In genomic region chr2:125282334-125283206, GRCm38 (mm10) we compare ENCODE assay signal across 13 mouse cellular contexts. TPM values are rescaled to one million over a fixed set of nuclear protein-coding genes. Genes with fewer than 3 reads are reported as not detected.
DNase-seq lines count a peak whose midpoint lies in the region; ATAC-seq and TF ChIP-seq lines count a peak whose summit lies in the region.
"Had no signal": no experiment of that assay in that cellular context is flagged by ENCODE, and none has a peak within 500 bp of the region (broad histone marks: within the 10 kb centered on the region; RNA-seq: fewer than 3 reads in every experiment).

No protein-coding gene starts in this region.

- H3K36me3 ChIP-seq in heart, embryonic 12.5 days, result no peaks in the 10 kb centered on the region
- no peaks in the 10 kb centered on the region for H3K36me3 ChIP-seq in liver, postnatal 0 days (replicated peaks; ENCODE audit: insufficient read depth, low read length)
- H3K36me3 ChIP-seq in forebrain, embryonic 10.5 days (replicated peaks), result no peaks in the 10 kb centered on the region
- H3K36me3 ChIP-seq: hindbrain, embryonic 13.5 days had no signal

- DNase-seq in heart, postnatal 10 days, result no peak
- DNase-seq in liver, postnatal 0 days, result no peak
- DNase-seq in liver, result no peak
- DNase-seq in mesoderm, embryonic 11.5 days (ENCODE audit: low read depth, low spot score), result peak; percentile 57
- no peak for DNase-seq in forebrain, embryonic 10.5 days (ENCODE audit: extremely low spot score, low spot score)
- DNase-seq: adrenal gland, postnatal 36 days; cerebellum, postnatal 14 days; thymus, postnatal 36 days had no signal

- peak overlapping the region; percentile 33; the same call in 1 of the 2 replicates for H3K4me2 ChIP-seq in heart, embryonic 12.5 days
- peak overlapping the region; percentile 56 for H3K4me2 ChIP-seq in liver, postnatal 0 days (ENCODE audit: low read depth, low read length)
- H3K4me2 ChIP-seq: hindbrain, embryonic 13.5 days had no signal

- intact Hi-C loops in heart, postnatal 10 days (cut with DNase I), result no loop called here

- TF ChIP-seq EP300 in liver, postnatal 0 days (IDR thresholded peaks at IDR 0.05; ENCODE audit: low read depth), result no peak

- ATAC-seq in heart, embryonic 12.5 days (ENCODE audit: insufficient number of reproducible peaks, low FRiP score), result no peak
- ATAC-seq in liver, postnatal 0 days, result no peak
- peak; percentile 31; the same call in 1 of the 2 replicates for ATAC-seq in granulocyte monocyte progenitor cell, adult 5-6 weeks (replicated peaks; ENCODE audit: poor library complexity, severe bottlenecking)
- ATAC-seq in activated CD4-positive, CD25-positive, alpha-beta regulatory T cell, adult 4 months, result no peak

- WGBS in heart, embryonic 12.5 days, result 58% methylated on average over 14 of the region's 14 CpGs
- 19% methylated on average over 14 of the region's 14 CpGs for WGBS in liver, postnatal 0 days (ENCODE audit: insufficient replicate concordance)
- WGBS in forebrain, embryonic 10.5 days, result 79% methylated on average over 14 of the region's 14 CpGs

- H3K4me3 ChIP-seq in heart, embryonic 12.5 days, result no peak overlapping the region
- H3K4me3 ChIP-seq in liver, postnatal 0 days (ENCODE audit: low read depth, low read length), result no peak overlapping the region
- no peak overlapping the region for H3K4me3 ChIP-seq in forebrain, embryonic 10.5 days
- H3K4me3 ChIP-seq: hindbrain, embryonic 13.5 days had no signal

- H3K27me3 ChIP-seq in heart, embryonic 12.5 days (replicated peaks), result peaks cover 3% of the 10 kb centered on the region; the same call in 1 of the 2 replicates
- H3K27me3 ChIP-seq in liver, postnatal 0 days (ENCODE audit: insufficient read depth, low read length), result no peaks in the 10 kb centered on the region
- no peaks in the 10 kb centered on the region for H3K27me3 ChIP-seq in forebrain, embryonic 10.5 days (ENCODE audit: poor library complexity, severe bottlenecking)
- H3K27me3 ChIP-seq: hindbrain, embryonic 13.5 days had no signal

- H3K9me3 ChIP-seq in heart, embryonic 12.5 days (replicated peaks), result no peaks in the 10 kb centered on the region
- no peaks in the 10 kb centered on the region for H3K9me3 ChIP-seq in liver, postnatal 0 days (ENCODE audit: low read length)
- H3K9me3 ChIP-seq in forebrain, embryonic 10.5 days, result no peaks in the 10 kb centered on the region
- H3K9me3 ChIP-seq: hindbrain, embryonic 13.5 days had no signal

- no peak overlapping the region for H3K9ac ChIP-seq in heart, embryonic 12.5 days
- no peak overlapping the region for H3K9ac ChIP-seq in liver, postnatal 0 days (replicated peaks)
- H3K9ac ChIP-seq: hindbrain, embryonic 13.5 days; liver, embryonic 14.5 days had no signal

- TF ChIP-seq CTCF in liver, postnatal 0 days (IDR thresholded peaks at IDR 0.05; ENCODE audit: low read depth), result no peak

- no peak overlapping the region for H3K27ac ChIP-seq in heart, embryonic 12.5 days (ENCODE audit: poor library complexity, severe bottlenecking)
- no peak overlapping the region for H3K27ac ChIP-seq in liver, postnatal 0 days (ENCODE audit: low read depth)
- no peak overlapping the region for H3K27ac ChIP-seq in forebrain, embryonic 10.5 days
- H3K27ac ChIP-seq: hindbrain, embryonic 13.5 days; liver, embryonic 14.5 days had no signal

- H3K4me1 ChIP-seq in heart, embryonic 12.5 days (replicated peaks), result peaks cover 8% of the 10 kb centered on the region
- H3K4me1 ChIP-seq in liver, postnatal 0 days (ENCODE audit: insufficient read depth), result peaks cover 4% of the 10 kb centered on the region; the same call in 1 of the 2 replicates
- no peaks in the 10 kb centered on the region; the same call in 1 of the 2 replicates for H3K4me1 ChIP-seq in forebrain, embryonic 10.5 days
- H3K4me1 ChIP-seq: hindbrain, embryonic 13.5 days had no signal

RNA-seq across cellular contexts. Expression of gene Dut, which starts 35.6 kb away (rescaled TPM):
- polyA plus RNA-seq in heart, embryonic 12.5 days (2016; fragmentation: Nextera tagmentation; extraction: Ambion mirVana), result 137 and 143 TPM in 2 replicates
- total RNA-seq in heart, postnatal 10 days (2021), result 10 to 100 TPM; 38.1 to 42.9 TPM
- polyA plus RNA-seq in liver, postnatal 0 days (2015; fragmentation: Nextera tagmentation; extraction: Ambion mirVana), result 60.2 and 66.0 TPM in 2 replicates
- 295 and 300 TPM in 2 replicates for total RNA-seq in granulocyte monocyte progenitor cell, adult 5-6 weeks (2014; fragmentation: Nextera tagmentation)
- total RNA-seq in granulocyte monocyte progenitor cell, adult 5-6 weeks (2017), result 188 and 215 TPM in 2 replicates
- polyA plus RNA-seq in activated CD4-positive, CD25-positive, alpha-beta regulatory T cell, adult 4 months (2017; shearing (Covaris generic)), result 10 to 100 TPM; 79.4 to 92.9 TPM
- 322 and 337 TPM in 2 replicates for polyA plus RNA-seq in forebrain, embryonic 10.5 days (2016; fragmentation: Nextera tagmentation; extraction: Ambion mirVana)
